Mouse (Mus musculus) lung, adult 2 months (tissue): ENCODE measurements at regions not wholly inside any gene's neighbourhood (a gene's known extent, or its start where the extent isn't known, plus 50 kb on each side); places are given as distances from the start of the nearest gene placed in this dataset.

Experiments
- DNase-seq: peaks from one replicate; pipeline ENCODE4 v3.0.0; 2022
- H3K4me1 ChIP-seq: fragments of 200-500 bp; 2 replicates; pipeline ENCODE4 v1.6.1; 2011; ENCODE audit warnings: low read length; ENCODE audit not compliant: control insufficient read depth, insufficient read depth
- H3K4me3 ChIP-seq: fragments of 200-500 bp; replicated peaks from 2 replicates; pipeline ENCODE3; 2011; ENCODE audit warnings: low read depth, mild to moderate bottlenecking, control low read depth, low read length; ENCODE audit errors: extremely low read depth
- CTCF ChIP-seq: fragments of 200-500 bp; IDR thresholded peaks from 2 replicates; pipeline ENCODE4 v1.5.1; 2011; ENCODE audit warnings: mild to moderate bottlenecking, low read length, control low read depth; ENCODE audit not compliant: insufficient read depth
- POLR2A ChIP-seq: fragments of 200-500 bp; IDR thresholded peaks from 2 replicates; pipeline ENCODE4 v1.6.1; 2011; ENCODE audit warnings: low read depth, mild to moderate bottlenecking, control low read depth, low read length, borderline replicate concordance; ENCODE audit errors: extremely low read depth
- WGBS: fragments of 180-500 bp; shearing (Covaris S2); methylation state at CpG from one replicate; pipeline ENCODE4 v1.1.7; 2018; 5-methylcytosine and 5-hydroxymethylcytosine counted together

GRCm38 (mm10) chr4:32106664-32107171 is 131.9 kb upstream of the Bach2 start:
- TF ChIP-seq CTCF: no peak
- TF ChIP-seq POLR2A: no peak

GRCm38 (mm10) chr4:32122320-32122719 is 116.3 kb upstream of the Bach2 start:
- no peaks in the 10 kb centered on the region for H3K4me1 ChIP-seq
- 93% methylated on average over 6 of the region's 6 CpGs for WGBS
- no peak overlapping the region for H3K4me3 ChIP-seq
- no peak for DNase-seq
- no peak for TF ChIP-seq POLR2A
- TF ChIP-seq CTCF: no peak

More at GRCm38 (mm10) chr4:32106664-32107171, 131.9 kb upstream of the Bach2 start:
- Histone ChIP-seq H3K4me3 (no peak overlapping the region), H3K4me1 (no peaks in the 10 kb centered on the region)
- WGBS: 51% methylated on average over 5 of the region's 5 CpGs
- no peak for DNase-seq

- TF ChIP-seq CTCF (no peak), POLR2A (no peak)
- WGBS: 82% methylated on average over 8 of the region's 8 CpGs
- H3K4me1 ChIP-seq: no peaks in the 10 kb centered on the region
- no peak overlapping the region for H3K4me3 ChIP-seq
- no peak for DNase-seq
Measured at GRCm38 (mm10) chr4:32126828-32127227, 111.8 kb upstream of the Bach2 start.

GRCm38 (mm10) chr4:32130594-32130993 is 108.0 kb upstream of the Bach2 start:
- DNase-seq: no peak
- WGBS: 75% methylated on average over 12 of the region's 12 CpGs
- TF ChIP-seq POLR2A: no peak
- TF ChIP-seq CTCF: no peak
- Histone ChIP-seq H3K4me1 (no peaks in the 10 kb centered on the region), H3K4me3 (no peak overlapping the region)

- TF ChIP-seq POLR2A: no peak
- TF ChIP-seq CTCF: no peak
- no peak for DNase-seq
- WGBS: 79% methylated on average over 5 of the region's 5 CpGs
- Histone ChIP-seq H3K4me1 (no peaks in the 10 kb centered on the region), H3K4me3 (no peak overlapping the region)
Measured at GRCm38 (mm10) chr4:32131819-32132218, 106.8 kb upstream of the Bach2 start.

- DNase-seq: no peak
- 67% methylated on average over 8 of the region's 10 CpGs for WGBS
- H3K4me1 ChIP-seq: no peaks in the 10 kb centered on the region
- no peak overlapping the region for H3K4me3 ChIP-seq
- TF ChIP-seq CTCF (no peak), POLR2A (no peak)
Measured at GRCm38 (mm10) chr4:32136151-32136550, 102.5 kb upstream of the Bach2 start.

GRCm38 (mm10) chr4:32137243-32137642 is 101.4 kb upstream of the Bach2 start:
- no peaks in the 10 kb centered on the region for H3K4me1 ChIP-seq
- TF ChIP-seq POLR2A (no peak), CTCF (no peak)
- no peak for DNase-seq

GRCm38 (mm10) chr4:32137966-32138365 is 100.6 kb upstream of the Bach2 start:
- H3K4me1 ChIP-seq: no peaks in the 10 kb centered on the region
- WGBS: 49% methylated on average over 10 of the region's 10 CpGs
- no peak overlapping the region for H3K4me3 ChIP-seq
- no peak for TF ChIP-seq POLR2A
- no peak for TF ChIP-seq CTCF
- DNase-seq: no peak

More at GRCm38 (mm10) chr4:32137243-32137642, 101.4 kb upstream of the Bach2 start:
- H3K4me3 ChIP-seq: no peak overlapping the region

GRCm38 (mm10) chr4:32139586-32139985 is 99.0 kb upstream of the Bach2 start:
- WGBS: 72% methylated on average over 6 of the region's 6 CpGs
- no peak overlapping the region for H3K4me3 ChIP-seq
- TF ChIP-seq POLR2A (no peak), CTCF (no peak)
- no peaks in the 10 kb centered on the region for H3K4me1 ChIP-seq
- DNase-seq: no peak

- TF ChIP-seq CTCF (no peak), POLR2A (no peak)
- H3K4me1 ChIP-seq: no peaks in the 10 kb centered on the region
- 92% methylated on average over 2 of the region's 2 CpGs for WGBS
- H3K4me3 ChIP-seq: no peak overlapping the region
- no peak for DNase-seq
Measured at GRCm38 (mm10) chr4:32140068-32140467, 98.5 kb upstream of the Bach2 start.

GRCm38 (mm10) chr4:32142198-32142597 is 96.4 kb upstream of the Bach2 start:
- WGBS: 68% methylated on average over 4 of the region's 4 CpGs
- TF ChIP-seq CTCF (no peak), POLR2A (no peak)
- Histone ChIP-seq H3K4me1 (no peaks in the 10 kb centered on the region), H3K4me3 (no peak overlapping the region)
- DNase-seq: no peak
